Mouse (Mus musculus) layer of hippocampus, adult 18-20 months (tissue): Measurements from ENCODE around the gene Ovol2. TPM values are rescaled to one million over a fixed set of nuclear protein-coding genes. Genes with fewer than 3 reads are reported as not detected.
"Not testable (repeated sequence)": the region's sequence is repeated elsewhere in the genome, so short reads cannot be mapped to it uniquely, and the experiment has no call there.

Experiments used
- DNase-seq, 2 experiments: peaks; one replicate each; pipeline ENCODE4 v3.0.0; 2022; ENCODE audit warnings: low spot score in 2 of 2
- long read RNA-seq: library from polyadenylated mRNA; stranded (forward); transcript quantifications from one replicate; pipeline ENCODE4 v2.0.0, GENCODE M21; 2021
- total RNA-seq, 2 experiments: library from RNA; stranded (reverse); gene quantifications; 2 replicates each; pipeline ENCODE4 v1.2.3; 2021

Gene Ovol2
- 1 to 10 TPM; 1.6 to 1.9 TPM for total RNA-seq
- long read RNA-seq: 0 reads

DNA sequence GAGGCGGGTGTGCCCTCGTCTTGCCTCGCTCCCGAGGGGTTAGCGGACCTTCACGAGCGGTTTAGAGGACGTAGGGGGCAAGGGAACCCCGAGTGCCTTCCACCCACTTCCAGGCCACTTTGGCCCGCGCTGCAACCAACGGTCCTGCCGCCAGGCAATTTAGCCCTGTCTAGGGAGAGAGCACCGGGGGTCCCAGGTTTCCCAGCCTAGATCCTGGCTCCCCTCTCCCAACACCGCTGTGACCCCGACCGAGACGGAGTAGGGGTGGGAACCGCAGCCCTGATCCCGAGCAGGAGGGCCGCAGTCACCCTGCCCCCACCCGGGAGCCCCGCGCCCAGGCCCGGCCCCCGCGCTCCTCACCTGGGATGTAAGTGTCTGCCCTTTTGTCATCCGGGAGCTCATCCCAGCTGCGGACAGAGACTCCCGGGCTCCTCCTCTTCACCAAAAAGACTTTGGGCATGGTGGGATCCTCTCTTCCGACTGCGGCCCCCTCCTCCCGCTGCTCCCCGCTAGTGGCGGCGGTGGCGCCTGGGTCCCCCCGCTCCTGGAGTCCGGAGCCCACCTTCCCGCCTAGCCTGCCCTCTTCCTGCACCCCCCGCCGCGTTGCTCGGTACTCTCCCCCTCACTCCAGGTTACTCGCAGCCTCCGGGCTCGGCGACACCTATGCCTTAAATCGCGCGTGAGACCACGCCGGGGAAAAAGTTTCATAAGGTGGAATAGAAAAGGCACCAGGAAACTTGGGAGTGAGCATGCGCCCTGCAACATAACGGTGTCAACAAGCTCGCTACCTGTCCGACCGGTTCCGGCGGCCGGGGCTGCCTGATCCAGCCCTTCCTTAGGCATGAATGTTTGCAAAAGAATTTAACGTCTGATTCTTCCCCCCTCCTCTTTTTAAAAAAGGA is at the start of gene Ovol2:
Gene Ovol2 (minus strand): TSS at position 746 of the 902 bp plus-strand sequence.
- no peak for DNase-seq

DNA sequence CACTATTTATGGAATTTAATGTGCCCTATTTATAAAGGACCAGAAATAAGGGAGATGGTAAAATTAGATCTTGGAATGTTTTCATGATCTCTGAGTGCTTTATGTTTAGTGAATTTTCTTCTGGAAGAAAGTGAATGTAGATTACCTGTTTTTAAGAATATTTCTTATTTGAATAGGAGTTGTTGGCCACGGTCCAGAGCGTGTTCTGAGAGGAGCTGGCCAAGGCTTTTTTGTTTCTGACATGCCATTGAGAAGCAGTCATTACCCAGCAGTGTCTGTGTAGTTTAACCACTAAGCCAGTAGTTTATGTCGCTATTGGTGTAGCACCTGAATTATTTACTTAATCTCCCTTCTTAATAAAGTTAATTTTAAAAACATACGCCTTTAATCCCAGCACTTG is 49.8 kb upstream of the Ovol2 start:
- no peak for DNase-seq

GRCm38 (mm10) chr2:144381293-144381692 is 49.3 kb upstream of the Ovol2 start:
- no peak for DNase-seq

DNA sequence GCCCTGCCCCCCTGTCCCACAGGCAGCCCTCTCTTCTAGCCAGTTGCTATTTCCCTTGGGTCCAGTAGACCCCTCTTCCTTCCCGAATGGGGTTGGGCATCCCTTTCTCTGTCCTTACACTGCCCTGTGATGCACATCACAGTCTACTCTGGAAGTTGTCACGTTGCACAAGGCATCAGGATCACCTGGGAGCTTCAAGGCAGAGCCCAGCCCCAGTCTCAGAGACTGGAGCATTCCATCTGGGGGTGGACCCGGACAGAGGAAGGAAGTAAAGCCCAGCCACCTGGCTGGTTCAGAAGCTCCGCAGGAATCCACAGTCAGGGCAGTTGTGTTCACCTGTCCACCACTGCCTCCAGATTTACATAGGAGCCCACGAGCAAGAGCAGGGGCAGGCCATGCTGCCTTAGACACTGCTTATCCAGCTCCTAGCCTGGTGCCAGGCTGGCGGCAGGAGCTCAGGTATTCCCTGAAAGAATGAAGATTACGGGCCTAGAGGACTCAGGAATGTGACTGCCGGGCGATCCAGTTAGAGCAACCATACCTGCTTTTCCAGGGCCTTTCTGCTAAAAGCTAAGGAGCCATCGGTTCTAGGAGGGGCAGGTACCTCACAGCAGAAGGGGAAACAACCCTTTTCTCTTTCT is 43.2 kb upstream of the Ovol2 start:
- DNase-seq: no peak

DNA sequence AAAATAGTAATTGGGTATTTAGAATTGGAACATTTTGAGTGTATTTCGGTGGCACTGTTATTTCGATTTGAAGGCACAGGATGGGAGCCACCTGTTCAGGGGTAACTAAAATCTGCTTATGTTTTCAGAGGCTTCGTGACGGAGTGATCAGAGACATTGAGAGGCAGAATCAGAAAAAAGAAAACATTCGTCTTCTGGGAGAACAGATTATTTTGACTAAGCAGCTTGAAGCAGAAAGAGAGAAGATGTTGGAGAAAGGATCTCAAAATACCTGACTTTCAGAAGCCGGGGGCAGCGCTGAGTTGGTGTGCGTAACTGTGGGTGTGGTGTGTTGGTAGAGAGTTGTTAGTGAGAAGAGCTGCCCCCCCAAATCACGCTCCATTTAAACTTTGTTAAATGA is 41.1 kb upstream of the Ovol2 start:
- DNase-seq: peak in 1 of 2 experiments; percentile 76

DNA sequence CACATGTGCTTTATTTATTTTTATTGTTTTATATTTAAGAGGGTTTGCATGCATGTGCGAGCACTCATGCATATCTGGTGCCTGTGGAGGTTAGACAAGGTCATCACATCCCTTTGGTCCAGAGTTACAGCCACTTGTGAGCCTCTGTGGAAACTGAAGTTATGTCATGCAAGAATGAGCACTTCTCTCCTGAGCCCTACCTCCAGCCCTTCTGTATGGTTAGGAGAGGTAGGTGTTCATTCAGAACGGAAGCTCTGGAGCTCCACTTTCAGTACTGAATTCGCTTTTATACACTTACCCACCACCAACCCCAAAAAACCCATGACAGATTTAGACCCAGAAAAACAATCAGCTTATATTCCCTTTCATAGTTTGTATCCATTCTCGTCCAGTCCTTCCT is 39.6 kb upstream of the Ovol2 start:
- DNase-seq: no peak

DNA sequence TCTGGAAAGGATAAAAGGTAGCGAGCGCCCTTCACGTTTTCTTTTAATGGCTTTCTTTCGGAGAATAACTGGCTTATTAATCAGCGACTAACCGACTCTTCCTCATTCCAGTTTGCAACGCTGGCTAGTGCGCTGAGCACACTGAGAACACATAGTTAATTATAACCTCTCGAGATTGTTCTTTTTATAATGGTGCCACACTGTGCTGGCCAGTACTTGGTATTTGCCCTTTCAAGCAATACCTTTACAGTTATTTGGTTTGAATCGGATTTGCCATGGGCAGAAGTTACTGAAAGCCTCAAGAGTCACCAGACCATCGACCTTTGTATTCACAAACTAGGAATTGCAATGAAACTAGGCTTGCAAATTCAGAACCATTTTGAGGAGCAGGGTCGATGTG is 37.6 kb upstream of the Ovol2 start:
- DNase-seq: no peak

GRCm38 (mm10) chr2:144369020-144369421 is 37.1 kb upstream of the Ovol2 start:
- no peak for DNase-seq

DNA sequence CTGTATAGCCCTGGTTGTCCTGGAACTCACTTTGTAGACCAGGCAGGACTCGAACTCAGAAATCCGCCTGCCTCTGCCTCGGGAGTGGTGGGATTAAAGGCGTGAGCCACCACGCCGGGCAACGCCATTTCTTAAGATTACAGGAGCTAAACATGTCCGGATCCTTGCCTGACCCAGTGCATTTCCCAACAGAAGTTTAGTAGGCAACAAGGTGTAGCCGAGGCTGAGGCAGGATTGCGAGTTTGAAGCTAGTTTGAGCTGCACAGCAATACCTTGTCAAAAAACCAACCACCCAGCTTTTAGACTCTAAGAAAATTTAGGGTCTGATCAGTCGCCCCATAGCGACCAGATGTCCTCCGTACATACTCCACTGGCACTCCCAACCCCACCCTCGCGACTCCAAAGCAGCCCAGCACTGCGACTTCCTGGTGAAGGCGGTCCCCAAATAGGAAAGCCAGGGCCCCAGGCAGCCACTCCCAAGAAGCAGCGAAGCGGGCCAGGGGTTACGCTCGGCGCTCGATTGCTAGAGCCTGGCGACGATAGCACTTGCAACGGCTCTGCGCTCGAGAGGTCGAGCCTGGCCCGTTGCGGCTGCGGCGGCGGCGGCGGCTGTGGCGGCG is 36.6 kb upstream of the Ovol2 start, which contains the start of the genes Kat14 and Pet117:
Gene Kat14 (plus strand): TSS at position 584 of the 620 bp plus-strand sequence.
Gene Pet117 (plus strand): TSS at position 597 of the 620 bp plus-strand sequence.
- DNase-seq: peak; percentile 88 to 95

GRCm38 (mm10) chr2:144352843-144353242 is 20.9 kb upstream of the Ovol2 start:
- DNase-seq: no peak

DNA sequence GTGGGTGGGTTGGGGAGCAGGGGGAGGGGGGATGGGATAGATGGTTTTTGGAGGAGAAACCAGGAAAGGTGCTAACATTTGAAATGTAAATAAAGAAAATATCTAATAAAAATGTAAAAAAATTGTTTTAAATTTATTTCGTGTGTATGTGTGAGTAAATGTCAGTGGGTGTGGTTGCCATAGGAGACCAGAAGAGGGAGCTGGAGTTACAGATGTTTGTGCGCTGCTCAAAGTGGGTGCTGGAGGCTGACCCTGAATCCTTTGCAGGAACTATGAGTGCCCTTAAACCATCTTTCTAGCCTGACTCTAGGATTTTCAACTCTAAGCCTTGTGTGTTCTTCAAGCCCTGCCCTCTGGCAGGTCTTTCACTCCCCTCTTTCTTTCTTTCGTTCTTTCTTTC is 16.6 kb upstream of the Ovol2 start:
- DNase-seq: no peak

DNA sequence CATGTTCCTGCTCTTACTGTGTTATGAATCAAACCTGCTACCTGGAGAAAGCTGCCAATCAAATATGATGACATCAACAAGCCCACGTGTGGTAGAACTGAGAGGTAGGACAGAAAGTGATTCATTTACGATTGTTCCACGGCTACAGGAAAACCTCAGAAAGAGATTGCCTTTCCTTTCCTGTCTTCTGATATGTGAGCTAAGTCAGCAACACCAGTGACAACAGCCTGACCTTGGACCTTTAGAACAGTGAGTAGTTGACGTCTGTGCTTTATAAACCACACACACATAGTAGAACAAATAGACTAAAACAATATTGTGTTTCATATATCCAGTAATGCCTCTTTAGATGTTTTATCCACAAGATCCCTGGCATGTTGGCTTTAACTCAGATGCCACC is 11.2 kb upstream of the Ovol2 start:
- no peak for DNase-seq

- not testable (repeated sequence) for DNase-seq
These were observed 6.2 kb upstream of the Ovol2 start for GRCm38 (mm10) chr2:144338149-144338548.

GRCm38 (mm10) chr2:144337701-144338100 is 5.8 kb upstream of the Ovol2 start:
- DNase-seq: no peak

DNA sequence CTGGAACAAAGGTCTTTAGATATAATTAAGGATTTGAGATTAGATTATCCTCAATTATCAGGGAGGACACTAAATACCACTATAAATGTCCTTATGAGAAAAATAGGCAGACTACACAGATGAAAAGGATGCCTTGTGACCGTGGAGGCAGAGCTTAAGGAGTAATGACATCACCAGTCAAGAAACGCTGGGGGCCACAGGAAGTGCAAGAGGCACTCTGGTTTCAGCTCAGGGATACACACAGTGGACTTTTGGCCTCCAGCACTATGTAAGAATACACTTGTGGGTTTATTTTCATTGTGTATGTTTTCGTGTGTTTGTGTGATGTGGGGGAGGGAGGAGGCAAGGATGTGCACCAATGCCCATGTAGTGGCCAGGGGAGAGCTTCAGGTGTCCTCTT is 5.3 kb upstream of the Ovol2 start:
- no peak for DNase-seq

DNA sequence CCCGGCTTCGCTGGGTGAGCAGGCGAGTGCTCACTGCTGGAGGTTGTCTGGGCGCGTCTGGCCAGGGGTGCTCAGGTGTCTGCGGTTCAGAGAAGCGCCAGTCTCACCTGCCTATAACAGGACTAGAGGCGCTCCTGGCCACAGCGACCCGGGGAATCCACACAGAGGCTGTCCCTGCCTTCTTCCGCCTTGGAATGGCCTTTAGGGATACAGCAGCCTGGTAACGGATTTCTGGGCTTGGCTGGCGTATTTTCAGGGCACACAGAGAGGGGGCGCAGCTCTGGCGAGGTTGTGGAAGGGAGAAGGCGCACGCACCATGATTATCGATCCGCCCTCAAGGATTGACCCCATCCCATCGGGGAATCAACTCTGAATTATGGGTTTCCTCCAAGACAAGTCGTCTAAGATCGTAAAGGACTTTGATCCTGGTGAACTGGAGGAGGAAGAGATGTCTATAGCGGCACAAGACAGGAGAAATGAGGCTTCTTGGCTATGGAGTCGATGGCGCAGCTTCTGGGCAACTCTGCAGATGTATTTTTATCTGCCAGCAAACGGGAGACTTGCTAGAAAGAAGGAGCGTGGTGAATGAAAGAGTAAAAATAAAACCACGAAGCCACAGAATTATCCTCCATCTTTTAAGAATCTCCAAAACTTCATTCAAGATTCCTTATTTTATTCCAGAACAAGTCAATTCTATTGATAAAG is 1.3 kb upstream of the Ovol2 start:
- no peak for DNase-seq

- no peak for DNase-seq
These were observed 540 bp upstream of the Ovol2 start for GRCm38 (mm10) chr2:144332486-144332885.

GRCm38 (mm10) chr2:144330960-144331371 is 980 bp downstream of the Ovol2 start:
- no peak for DNase-seq

DNA sequence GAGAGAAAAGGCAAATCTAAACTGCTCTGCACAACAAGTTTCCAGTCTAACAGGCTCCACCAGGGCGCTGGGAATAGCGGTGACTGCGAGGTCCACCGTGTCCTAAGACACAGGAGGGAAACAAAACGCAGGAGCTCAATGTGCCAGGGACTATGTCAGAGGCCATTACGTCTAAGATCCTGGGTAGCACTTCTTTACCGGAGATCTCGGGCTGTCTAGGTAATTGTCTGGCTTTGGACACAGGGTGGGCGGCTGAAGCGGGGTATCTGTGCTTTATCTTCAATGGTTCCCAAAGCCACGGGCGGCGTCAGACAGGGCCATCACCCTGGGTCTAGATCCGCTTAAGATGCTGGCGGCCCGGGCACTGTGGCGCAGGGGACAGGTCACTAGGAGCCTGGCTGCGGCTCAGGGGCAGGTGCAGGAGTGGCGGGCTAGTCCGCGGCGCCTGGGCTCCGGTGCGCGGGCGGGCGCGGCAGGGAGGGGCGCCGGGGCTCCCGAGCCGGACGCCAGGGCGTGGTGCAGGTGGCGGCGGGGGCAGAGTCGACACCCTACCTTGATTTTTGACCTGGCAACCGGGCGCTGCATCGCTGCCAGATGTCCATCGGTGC is 1.5 kb downstream of the Ovol2 start:
- no peak for DNase-seq

GRCm38 (mm10) chr2:144329937-144330336 is 2.0 kb downstream of the Ovol2 start:
- no peak for DNase-seq

- DNase-seq: no peak
These were observed 2.5 kb downstream of the Ovol2 start for GRCm38 (mm10) chr2:144329451-144329850.
